Mouse (Mus musculus): ENCODE measurements at regions not wholly inside any gene's neighbourhood (a gene's known extent, or its start where the extent isn't known, plus 50 kb on each side); places are given as distances from the start of the nearest gene placed in this dataset.

GRCm38 (mm10) chr2:106576746-106577323, 116.2 kb upstream of the Mpped2 start:
- no peak overlapping the region for H3K4me2 ChIP-seq (ENCODE audit: low read length)
- H3K27me3 ChIP-seq (replicated peaks; ENCODE audit: control insufficient read depth, insufficient read depth, low read length): no peaks in the 10 kb centered on the region
- H3K4me1 ChIP-seq (replicated peaks; ENCODE audit: control insufficient read depth, insufficient read depth, low read length): no peaks in the 10 kb centered on the region
- H3K27ac ChIP-seq (ENCODE audit: low read depth): no peak overlapping the region
- DNase-seq (ENCODE audit: low spot score): no peak
- WGBS: 41% methylated on average over 4 of the region's 4 CpGs
- no peaks in the 10 kb centered on the region for H3K36me3 ChIP-seq (ENCODE audit: control insufficient read depth, insufficient read depth, low read length)
- H3K9ac ChIP-seq (ENCODE audit: low read length): no peak overlapping the region
- no peak overlapping the region for H3K4me3 ChIP-seq (ENCODE audit: low read depth, low read length)
- no peak for ATAC-seq (replicated peaks; ENCODE audit: low FRiP score, low TSS enrichment, low read depth)
- H3K9me3 ChIP-seq (ENCODE audit: control insufficient read depth, low read length): no peaks in the 10 kb centered on the region

GRCm38 (mm10) chr2:106578062-106578461, 115.0 kb upstream of the Mpped2 start:
- H3K27ac ChIP-seq (ENCODE audit: low read depth): no peak overlapping the region
- H3K4me3 ChIP-seq (ENCODE audit: low read depth, low read length): no peak overlapping the region
- no peaks in the 10 kb centered on the region for H3K4me1 ChIP-seq (replicated peaks; ENCODE audit: control insufficient read depth, insufficient read depth, low read length)
- 66% methylated on average over 1 of the region's 1 CpGs for WGBS
- no peaks in the 10 kb centered on the region for H3K36me3 ChIP-seq (ENCODE audit: control insufficient read depth, insufficient read depth, low read length)
- H3K9me3 ChIP-seq (ENCODE audit: control insufficient read depth, low read length): no peaks in the 10 kb centered on the region
- no peak overlapping the region for H3K9ac ChIP-seq (ENCODE audit: low read length)
- DNase-seq (ENCODE audit: low spot score) (no peak), ATAC-seq (replicated peaks; ENCODE audit: low FRiP score, low TSS enrichment, low read depth) (no peak)
- no peak overlapping the region for H3K4me2 ChIP-seq (ENCODE audit: low read length)
- H3K27me3 ChIP-seq (replicated peaks; ENCODE audit: control insufficient read depth, insufficient read depth, low read length): no peaks in the 10 kb centered on the region

GRCm38 (mm10) chr2:106580663-106581062, 112.4 kb upstream of the Mpped2 start:
- no peak overlapping the region for H3K9ac ChIP-seq (ENCODE audit: low read length)
- DNase-seq (ENCODE audit: low spot score): peak; percentile 59
- WGBS: 32% methylated on average over 5 of the region's 5 CpGs
- ATAC-seq (replicated peaks; ENCODE audit: low FRiP score, low TSS enrichment, low read depth): no peak
- H3K36me3 ChIP-seq (ENCODE audit: control insufficient read depth, insufficient read depth, low read length): no peaks in the 10 kb centered on the region
- H3K27ac ChIP-seq (ENCODE audit: low read depth): no peak overlapping the region
- H3K4me1 ChIP-seq (replicated peaks; ENCODE audit: control insufficient read depth, insufficient read depth, low read length): no peaks in the 10 kb centered on the region
- no peaks in the 10 kb centered on the region for H3K9me3 ChIP-seq (ENCODE audit: control insufficient read depth, low read length)
- H3K27me3 ChIP-seq (replicated peaks; ENCODE audit: control insufficient read depth, insufficient read depth, low read length): no peaks in the 10 kb centered on the region
- no peak overlapping the region for H3K4me3 ChIP-seq (ENCODE audit: low read depth, low read length)
- no peak overlapping the region for H3K4me2 ChIP-seq (ENCODE audit: low read length)

GRCm38 (mm10) chr2:106621251-106621650, 71.8 kb upstream of the Mpped2 start:
- H3K9me3 ChIP-seq (ENCODE audit: control insufficient read depth, low read length): no peaks in the 10 kb centered on the region
- DNase-seq (ENCODE audit: low spot score) (no peak), ATAC-seq (replicated peaks; ENCODE audit: low FRiP score, low TSS enrichment, low read depth) (no peak)
- H3K4me1 ChIP-seq (replicated peaks; ENCODE audit: control insufficient read depth, insufficient read depth, low read length): no peaks in the 10 kb centered on the region
- H3K27ac ChIP-seq (ENCODE audit: low read depth): no peak overlapping the region
- no peak overlapping the region for H3K4me3 ChIP-seq (ENCODE audit: low read depth, low read length)
- no peaks in the 10 kb centered on the region for H3K27me3 ChIP-seq (replicated peaks; ENCODE audit: control insufficient read depth, insufficient read depth, low read length)
- WGBS: 82% methylated on average over 3 of the region's 3 CpGs
- H3K4me2 ChIP-seq (ENCODE audit: low read length): no peak overlapping the region
- H3K9ac ChIP-seq (ENCODE audit: low read length): no peak overlapping the region
- H3K36me3 ChIP-seq (ENCODE audit: control insufficient read depth, insufficient read depth, low read length): no peaks in the 10 kb centered on the region

GRCm38 (mm10) chr2:106622326-106622725, 70.7 kb upstream of the Mpped2 start:
- H3K9me3 ChIP-seq (ENCODE audit: control insufficient read depth, low read length): no peaks in the 10 kb centered on the region
- ATAC-seq (replicated peaks; ENCODE audit: low FRiP score, low TSS enrichment, low read depth) (no peak), DNase-seq (ENCODE audit: low spot score) (no peak)
- H3K9ac ChIP-seq (ENCODE audit: low read length): no peak overlapping the region
- H3K4me2 ChIP-seq (ENCODE audit: low read length): no peak overlapping the region
- H3K4me1 ChIP-seq (replicated peaks; ENCODE audit: control insufficient read depth, insufficient read depth, low read length): no peaks in the 10 kb centered on the region
- H3K27me3 ChIP-seq (replicated peaks; ENCODE audit: control insufficient read depth, insufficient read depth, low read length): no peaks in the 10 kb centered on the region
- 75% methylated on average over 5 of the region's 5 CpGs for WGBS
- no peak overlapping the region for H3K4me3 ChIP-seq (ENCODE audit: low read depth, low read length)
- no peak overlapping the region for H3K27ac ChIP-seq (ENCODE audit: low read depth)
- no peaks in the 10 kb centered on the region for H3K36me3 ChIP-seq (ENCODE audit: control insufficient read depth, insufficient read depth, low read length)

GRCm38 (mm10) chr2:106623680-106624079, 69.4 kb upstream of the Mpped2 start:
- 91% methylated on average over 2 of the region's 2 CpGs for WGBS
- Histone ChIP-seq H3K27me3 (replicated peaks; ENCODE audit: control insufficient read depth, insufficient read depth, low read length) (no peaks in the 10 kb centered on the region), H3K4me3 (ENCODE audit: low read depth, low read length) (no peak overlapping the region), H3K9me3 (ENCODE audit: control insufficient read depth, low read length) (no peaks in the 10 kb centered on the region), H3K27ac (ENCODE audit: low read depth) (no peak overlapping the region), H3K9ac (ENCODE audit: low read length) (no peak overlapping the region), H3K36me3 (ENCODE audit: control insufficient read depth, insufficient read depth, low read length) (no peaks in the 10 kb centered on the region), H3K4me2 (ENCODE audit: low read length) (no peak overlapping the region), H3K4me1 (replicated peaks; ENCODE audit: control insufficient read depth, insufficient read depth, low read length) (no peaks in the 10 kb centered on the region)
- ATAC-seq (replicated peaks; ENCODE audit: low FRiP score, low TSS enrichment, low read depth) (no peak), DNase-seq (ENCODE audit: low spot score) (no peak)

- ATAC-seq (replicated peaks; ENCODE audit: low FRiP score, low TSS enrichment, low read depth): no peak
- 77% methylated on average over 8 of the region's 8 CpGs for WGBS
- no peak overlapping the region for H3K4me2 ChIP-seq (ENCODE audit: low read length)
- H3K4me3 ChIP-seq (ENCODE audit: low read depth, low read length): no peak overlapping the region
- no peaks in the 10 kb centered on the region for H3K9me3 ChIP-seq (ENCODE audit: control insufficient read depth, low read length)
- no peak for DNase-seq (ENCODE audit: low spot score)
- H3K27me3 ChIP-seq (replicated peaks; ENCODE audit: control insufficient read depth, insufficient read depth, low read length): no peaks in the 10 kb centered on the region
- H3K9ac ChIP-seq (ENCODE audit: low read length): no peak overlapping the region
- no peak overlapping the region for H3K27ac ChIP-seq (ENCODE audit: low read depth)
- H3K36me3 ChIP-seq (ENCODE audit: control insufficient read depth, insufficient read depth, low read length): no peaks in the 10 kb centered on the region
- H3K4me1 ChIP-seq (replicated peaks; ENCODE audit: control insufficient read depth, insufficient read depth, low read length): no peaks in the 10 kb centered on the region
Measured at GRCm38 (mm10) chr2:106631986-106632385, 61.1 kb upstream of the Mpped2 start.

All from intestine, embryonic 14.5 days (tissue).